Comparison of ENCODE assay signal across 9 mouse cellular contexts in genomic region chr4:114611166-114611929, GRCm38 (mm10).
DNase-seq lines count a peak whose midpoint lies in the region; ATAC-seq and TF ChIP-seq lines count a peak whose summit lies in the region.
"Had no signal": no experiment of that assay in that cellular context is flagged by ENCODE, and none has a peak within 500 bp of the region (broad histone marks: within the 10 kb centered on the region; RNA-seq: fewer than 3 reads in every experiment).

No protein-coding gene starts in this region.

- H3K4me1 ChIP-seq in limb, embryonic 11.5 days (ENCODE audit: control insufficient read depth, insufficient read depth, low read length), result no peaks in the 10 kb centered on the region
- H3K4me1 ChIP-seq in limb, embryonic 10.5 days, result no peaks in the 10 kb centered on the region
- no peaks in the 10 kb centered on the region for H3K4me1 ChIP-seq in forebrain, embryonic 11.5 days (replicated peaks; ENCODE audit: control insufficient read depth, insufficient read depth, low read length)

- no peaks in the 10 kb centered on the region for H3K9me3 ChIP-seq in limb, embryonic 11.5 days (ENCODE audit: control insufficient read depth, low read length)
- no peaks in the 10 kb centered on the region for H3K9me3 ChIP-seq in limb, embryonic 10.5 days (replicated peaks)
- H3K9me3 ChIP-seq in forebrain, embryonic 11.5 days (ENCODE audit: control insufficient read depth, low read length), result no peaks in the 10 kb centered on the region

- TF ChIP-seq CTCF in gastrocnemius, adult 2 months (IDR thresholded peaks at IDR 0.05), result peak; percentile 51

- H3K9ac ChIP-seq in limb, embryonic 11.5 days (ENCODE audit: low read length), result no peak overlapping the region
- H3K9ac ChIP-seq in forebrain, embryonic 11.5 days (ENCODE audit: low read length), result no peak overlapping the region

- H3K4me2 ChIP-seq in limb, embryonic 11.5 days (ENCODE audit: low read depth, severe bottlenecking), result no peak overlapping the region
- H3K4me2 ChIP-seq in forebrain, embryonic 11.5 days (ENCODE audit: low read depth, low read length, severe bottlenecking), result no peak overlapping the region

- 0 out of 2 replicates have a peak, but pooled peaks cover 2% of the 10 kb centered on the region for H3K27me3 ChIP-seq in limb, embryonic 11.5 days (ENCODE audit: control insufficient read depth, insufficient read depth, low read length)
- H3K27me3 ChIP-seq in limb, embryonic 10.5 days (ENCODE audit: low read depth, poor library complexity, severe bottlenecking), result peaks cover 46% of the 10 kb centered on the region
- H3K27me3 ChIP-seq in forebrain, embryonic 11.5 days (ENCODE audit: control insufficient read depth, insufficient read depth, low read length), result no peaks in the 10 kb centered on the region

- H3K4me3 ChIP-seq in gastrocnemius, adult 2 months, result no peak overlapping the region
- H3K4me3 ChIP-seq in limb, embryonic 11.5 days (ENCODE audit: low read depth, low read length), result no peak overlapping the region
- H3K4me3 ChIP-seq in limb, embryonic 10.5 days, result no peak overlapping the region
- no peak overlapping the region for H3K4me3 ChIP-seq in forebrain, embryonic 11.5 days (ENCODE audit: low read depth, low read length)

- WGBS in limb, embryonic 11.5 days, result 85% methylated on average over 8 of the region's 8 CpGs
- WGBS in limb, embryonic 10.5 days, result 83% methylated on average over 8 of the region's 8 CpGs
- 86% methylated on average over 8 of the region's 8 CpGs for WGBS in forebrain, embryonic 11.5 days

- no peak for ATAC-seq in limb, embryonic 11.5 days (ENCODE audit: insufficient number of reproducible peaks, low FRiP score, low TSS enrichment, low read depth)
- no peak; the same call in 1 of the 2 replicates for ATAC-seq in forebrain, embryonic 11.5 days (replicated peaks; ENCODE audit: low FRiP score)
- ATAC-seq in activated CD4-positive, CD25-positive, alpha-beta regulatory T cell, adult 4 months, result no peak

- intact Hi-C loops in gastrocnemius, adult 2 months (cut with DNase I), result no loop called here

- no peaks in the 10 kb centered on the region for H3K36me3 ChIP-seq in limb, embryonic 11.5 days (ENCODE audit: control insufficient read depth, insufficient read depth, low read length)
- H3K36me3 ChIP-seq in limb, embryonic 10.5 days, result no peaks in the 10 kb centered on the region
- H3K36me3 ChIP-seq in forebrain, embryonic 11.5 days (ENCODE audit: control insufficient read depth, insufficient read depth, low read length), result no peaks in the 10 kb centered on the region

- DNase-seq in gastrocnemius, adult 2 months, result peak; percentile 44
- no peak for DNase-seq in gastrocnemius, postnatal 25 days
- DNase-seq in limb, embryonic 11.5 days (ENCODE audit: low spot score), result peak; percentile 46
- DNase-seq in limb, embryonic 10.5 days (ENCODE audit: low spot score), result no peak
- DNase-seq in ZHBTc4 (ENCODE audit: low read depth, low spot score), result peak; percentile 28
- peak; percentile 54 to 71 for DNase-seq in layer of hippocampus, postnatal 10 days (ENCODE audit: low spot score in 2 of 2)
- DNase-seq in forebrain, embryonic 11.5 days (ENCODE audit: low spot score), result no peak
- DNase-seq: cerebellum, adult 9-11 months had no signal

- H3K27ac ChIP-seq in gastrocnemius, adult 2 months, result peak overlapping the region; percentile 24; the same call in 1 of the 2 replicates
- no peak overlapping the region for H3K27ac ChIP-seq in limb, embryonic 11.5 days (replicated peaks; ENCODE audit: low read depth, low read length)
- H3K27ac ChIP-seq in limb, embryonic 10.5 days, result no peak overlapping the region
- H3K27ac ChIP-seq in forebrain, embryonic 11.5 days (ENCODE audit: low read depth, low read length), result no peak overlapping the region

Comparison
In these comparisons a context has a peak if more than half of its experiments do, and no peak if none do; other contexts are left out.
1. DNase-seq: peak in gastrocnemius, adult 2 months (single experiment), limb, embryonic 11.5 days (single experiment), ZHBTc4 (single experiment) and layer of hippocampus, postnatal 10 days (2 of 2); none in gastrocnemius, postnatal 25 days (single experiment), limb, embryonic 10.5 days (single experiment) and forebrain, embryonic 11.5 days (single experiment).